In genomic region chr4:129909261-129909731, GRCm38 (mm10) we compare ENCODE assay signal across 10 mouse cellular contexts. TPM values are rescaled to one million over a fixed set of nuclear protein-coding genes. Genes with fewer than 3 reads are reported as not detected.
DNase-seq lines count a peak whose midpoint lies in the region; ATAC-seq and TF ChIP-seq lines count a peak whose summit lies in the region.
"Had no signal": no experiment of that assay in that cellular context is flagged by ENCODE, and none has a peak within 500 bp of the region (broad histone marks: within the 10 kb centered on the region; RNA-seq: fewer than 3 reads in every experiment).

No protein-coding gene starts in this region.

- peak overlapping the region; percentile 41 for H3K9ac ChIP-seq in heart, embryonic 16.5 days (ENCODE audit: low read length)
- H3K9ac ChIP-seq in midbrain, postnatal 0 days (replicated peaks; ENCODE audit: low read length, poor library complexity, severe bottlenecking), result no peak overlapping the region

- no peaks in the 10 kb centered on the region; the same call in 1 of the 2 replicates for H3K9me3 ChIP-seq in heart, embryonic 16.5 days (replicated peaks; ENCODE audit: control insufficient read depth, low read length)
- no peaks in the 10 kb centered on the region for H3K9me3 ChIP-seq in limb, embryonic 10.5 days (replicated peaks)
- no peaks in the 10 kb centered on the region for H3K9me3 ChIP-seq in midbrain, postnatal 0 days (ENCODE audit: low read length)

- no peaks in the 10 kb centered on the region; the same call in 1 of the 2 replicates for H3K36me3 ChIP-seq in heart, embryonic 16.5 days (ENCODE audit: control insufficient read depth, insufficient read depth)
- no peaks in the 10 kb centered on the region for H3K36me3 ChIP-seq in thymus, adult 2 months (ENCODE audit: control insufficient read depth, insufficient read depth, low read length)
- no peaks in the 10 kb centered on the region for H3K36me3 ChIP-seq in limb, embryonic 10.5 days
- H3K36me3 ChIP-seq in midbrain, postnatal 0 days (ENCODE audit: insufficient read depth, low read length), result no peaks in the 10 kb centered on the region

- H3K4me1 ChIP-seq in heart, embryonic 16.5 days (ENCODE audit: control insufficient read depth, insufficient read depth, low read length), result peaks cover 27% of the 10 kb centered on the region
- peaks cover 21% of the 10 kb centered on the region for H3K4me1 ChIP-seq in thymus, adult 2 months (replicated peaks; ENCODE audit: control insufficient read depth, insufficient read depth, low read length)
- peaks cover 50% of the 10 kb centered on the region for H3K4me1 ChIP-seq in limb, embryonic 10.5 days
- 0 out of 2 replicates have a peak, but pooled peaks cover 4% of the 10 kb centered on the region for H3K4me1 ChIP-seq in midbrain, postnatal 0 days (ENCODE audit: insufficient read depth, low read length)

- no peak overlapping the region for H3K4me3 ChIP-seq in heart, embryonic 16.5 days (ENCODE audit: low read length)
- H3K4me3 ChIP-seq in thymus, adult 2 months (ENCODE audit: control insufficient read depth, insufficient read depth, low read length), result no peak overlapping the region
- no peak overlapping the region for H3K4me3 ChIP-seq in limb, embryonic 10.5 days
- H3K4me3 ChIP-seq in midbrain, postnatal 0 days (ENCODE audit: low read depth, low read length), result no peak overlapping the region

- DNase-seq in heart, postnatal 10 days, result no peak
- peak; percentile 23 for DNase-seq in thymus, postnatal 4 days
- no peak for DNase-seq in thymus, adult 2 months
- DNase-seq in limb, embryonic 10.5 days (ENCODE audit: low spot score), result no peak
- DNase-seq in right cerebral cortex, postnatal 25 days, result no peak
- no peak for DNase-seq in midbrain, postnatal 0 days (ENCODE audit: low spot score)
- no peak for DNase-seq in cerebellum, adult 8-10 months
- DNase-seq: cerebellum, adult 18-20 months had no signal

- no peak for TF ChIP-seq CTCF in thymus, adult 2 months (IDR thresholded peaks at IDR 0.05; ENCODE audit: borderline replicate concordance, control insufficient read depth, extremely low read depth, insufficient read depth, low read length, poor library complexity)
- no peak for TF ChIP-seq CTCF in midbrain, postnatal 0 days (IDR thresholded peaks at IDR 0.05)

- WGBS in heart, embryonic 16.5 days, result 43% methylated on average over 4 of the region's 4 CpGs
- WGBS in thymus, adult 2 months, result 27% methylated on average over 4 of the region's 4 CpGs
- WGBS in limb, embryonic 10.5 days, result 64% methylated on average over 4 of the region's 4 CpGs
- WGBS in midbrain, postnatal 0 days, result 77% methylated on average over 4 of the region's 4 CpGs

- H3K27me3 ChIP-seq in heart, embryonic 16.5 days (ENCODE audit: control insufficient read depth, insufficient read depth, low read length), result no peaks in the 10 kb centered on the region
- no peaks in the 10 kb centered on the region for H3K27me3 ChIP-seq in thymus, adult 2 months (ENCODE audit: control insufficient read depth, insufficient read depth, low read length)
- no peaks in the 10 kb centered on the region for H3K27me3 ChIP-seq in limb, embryonic 10.5 days (ENCODE audit: low read depth, poor library complexity, severe bottlenecking)
- no peaks in the 10 kb centered on the region for H3K27me3 ChIP-seq in midbrain, postnatal 0 days (ENCODE audit: insufficient read depth, low read length)

- peak overlapping the region; percentile 35 for H3K27ac ChIP-seq in heart, embryonic 16.5 days (ENCODE audit: low read length)
- no peak overlapping the region for H3K27ac ChIP-seq in thymus, adult 2 months (ENCODE audit: control insufficient read depth, insufficient read depth, low read length)
- H3K27ac ChIP-seq in limb, embryonic 10.5 days, result peak overlapping the region; percentile 50
- H3K27ac ChIP-seq in midbrain, postnatal 0 days (ENCODE audit: low read depth, low read length), result no peak overlapping the region

- no peak for ATAC-seq in heart, embryonic 16.5 days (replicated peaks; ENCODE audit: extremely low read depth, insufficient read depth, low FRiP score)
- no peak for ATAC-seq in midbrain, postnatal 0 days (ENCODE audit: low FRiP score)

- no peak overlapping the region for H3K4me2 ChIP-seq in heart, embryonic 16.5 days (ENCODE audit: low read depth, low read length)
- H3K4me2 ChIP-seq in midbrain, postnatal 0 days (ENCODE audit: low read depth, low read length, poor library complexity, severe bottlenecking), result no peak overlapping the region

- TF ChIP-seq POLR2A in thymus, adult 2 months (IDR thresholded peaks at IDR 0.05; ENCODE audit: control insufficient read depth, extremely low read depth, insufficient read depth, low read length, poor library complexity), result no peak

- intact Hi-C loops in heart, postnatal 10 days (cut with DNase I), result no loop called here

RNA-seq across cellular contexts. Expression of gene Spocd1, which starts 19.8 kb away (rescaled TPM):
- 0.22 and 0.35 TPM in 2 replicates for polyA plus RNA-seq in heart, embryonic 16.5 days (2015; fragmentation: Nextera tagmentation; extraction: Ambion mirVana)
- under 1 TPM in 1 of 2 experiments, not detected in 1; 0.07 TPM for total RNA-seq in heart, postnatal 10 days (2021)
- polyA plus RNA-seq in thymus, adult 2 months (2012; rRNA removed), result 0.08 and 0.11 TPM in 2 replicates
- 0.06 TPM in 1 of 2 replicates, not detected in the other for polyA plus RNA-seq in limb, embryonic 10.5 days (2016; fragmentation: Nextera tagmentation; extraction: Ambion mirVana)
- total RNA-seq in midbrain, postnatal 0 days (2014; rRNA removed), result not detected in 2 replicates
- 0.09 and 0.27 TPM in 2 replicates for polyA plus RNA-seq in midbrain, postnatal 0 days (2015; fragmentation: Nextera tagmentation; extraction: Ambion mirVana)
- total RNA-seq: heart, postnatal 14 days had no signal

Comparison
In these comparisons a context has a peak if more than half of its experiments do, and no peak if none do; other contexts are left out.
1. H3K27ac ChIP-seq: peak in heart, embryonic 16.5 days (single experiment) and limb, embryonic 10.5 days (single experiment); none in thymus, adult 2 months (single experiment) and midbrain, postnatal 0 days (single experiment).